Mouse (Mus musculus) gastrocnemius, adult 18-20 months (tissue): ENCODE results near the gene Mast4. TPM values are rescaled to one million over a fixed set of nuclear protein-coding genes. Genes with fewer than 3 reads are reported as not detected.
A peak's percentile ranks its signal among the peaks of the same experiment; 100 is the strongest.

Experiments used
- DNase-seq: peaks from one replicate; pipeline ENCODE4 v3.0.0; 2021; ENCODE audit warnings: low spot score
- total RNA-seq, 2 experiments: library from RNA; stranded (reverse); gene quantifications; 2 replicates each; pipeline ENCODE4 v1.2.3; 2021

Mast4 gene
- total RNA-seq, 2 experiments from 2014 or later: 55.0 to 55.1 TPM

- no peak for DNase-seq
Observed at GRCm38 (mm10) chr13:102932434-102932833, 401.9 kb downstream of the Mast4 start.

DNA sequence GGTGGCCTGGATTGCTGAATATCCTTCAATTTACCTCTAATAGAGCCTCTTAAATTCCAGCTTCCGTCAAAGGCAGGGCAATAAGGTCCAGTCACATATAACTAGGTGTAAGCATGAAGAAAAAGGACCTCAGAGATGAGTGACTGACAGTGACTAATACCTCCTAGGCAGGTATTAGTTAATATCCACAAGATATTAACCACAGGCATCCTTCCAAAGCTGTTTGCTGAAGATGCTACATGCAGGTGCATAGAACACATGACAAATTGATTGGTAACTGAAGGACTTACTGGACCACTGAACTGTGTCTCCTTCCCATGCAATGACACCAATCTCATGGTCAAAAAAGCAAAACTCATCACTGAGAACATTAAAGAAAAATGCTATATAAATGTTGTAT is 402.3 kb downstream of the Mast4 start:
- DNase-seq: no peak

DNA sequence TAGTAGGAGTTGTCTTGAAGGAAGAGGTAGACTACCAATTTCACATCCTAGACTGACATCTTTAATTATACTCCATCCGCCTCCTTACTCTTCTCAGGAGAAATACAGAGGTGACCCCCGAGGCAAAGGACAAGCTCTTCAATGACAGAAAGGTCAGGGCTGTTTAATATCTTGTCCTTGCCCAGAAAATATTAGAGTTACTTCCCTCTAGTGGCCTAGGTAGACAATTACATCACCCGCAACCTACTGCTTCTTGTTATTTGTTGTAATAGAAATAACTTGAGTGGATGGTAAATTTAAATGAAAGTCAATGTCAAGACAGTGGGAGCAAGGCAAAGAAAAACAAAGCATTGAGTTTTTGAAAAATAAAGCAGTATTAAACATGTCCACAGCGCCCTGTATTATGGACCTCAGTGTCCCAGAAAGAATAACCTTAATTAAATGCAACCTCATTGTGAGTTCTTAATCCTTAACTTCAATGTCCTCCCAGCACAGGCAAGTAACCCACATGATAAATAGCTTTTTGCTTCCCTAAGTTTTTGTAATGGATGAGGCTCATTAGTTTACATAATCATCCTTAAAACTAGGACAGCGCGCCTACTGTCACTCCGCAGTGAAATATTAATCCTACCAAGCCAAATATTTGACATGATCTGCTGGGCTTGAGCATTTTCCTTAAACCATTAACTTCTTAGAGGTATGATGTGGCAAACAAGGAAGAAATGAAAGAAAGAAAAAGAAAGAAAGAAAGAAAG is 408.3 kb downstream of the Mast4 start:
- no peak for DNase-seq

DNA sequence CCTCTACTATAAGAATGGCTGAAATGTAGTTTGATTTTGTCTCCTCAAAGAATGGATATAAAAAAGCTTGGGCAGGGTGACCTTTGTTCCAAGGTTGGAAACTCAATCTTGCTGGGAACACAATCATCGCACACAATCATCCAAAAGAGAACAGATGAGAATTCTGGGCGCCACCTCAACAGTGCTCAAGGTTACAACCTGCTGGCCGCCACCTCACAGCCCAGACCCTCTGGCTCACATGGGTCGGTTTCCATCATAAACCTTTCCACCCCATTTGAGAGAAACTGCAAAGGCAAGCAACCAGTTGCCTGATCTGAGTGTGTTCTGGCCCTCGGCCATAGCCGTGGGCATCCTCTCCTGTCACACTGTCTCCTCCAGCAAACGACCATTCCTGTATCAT is 414.6 kb downstream of the Mast4 start:
- no peak for DNase-seq

- DNase-seq: no peak
Observed at GRCm38 (mm10) chr13:102918616-102919015, 415.7 kb downstream of the Mast4 start.

DNA sequence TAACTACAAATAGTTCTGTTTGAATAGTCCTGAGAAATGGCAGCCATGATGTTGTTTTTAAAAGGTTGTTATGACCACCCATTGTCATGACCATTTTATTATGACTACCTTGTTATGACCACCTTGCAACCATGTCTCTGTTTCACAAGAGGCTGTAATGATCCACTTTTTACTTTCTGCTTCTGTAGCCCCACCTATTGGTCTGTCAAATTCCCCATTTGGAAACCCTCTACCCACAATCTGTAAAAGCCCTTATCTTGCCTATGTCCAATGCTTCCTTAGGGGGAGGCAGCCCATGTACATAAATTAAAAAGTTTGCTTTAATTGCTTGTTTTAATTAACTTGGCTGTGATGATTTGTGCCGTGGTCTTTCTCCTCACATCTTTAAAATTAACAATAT is 419.0 kb downstream of the Mast4 start:
- no peak for DNase-seq

- DNase-seq: no peak
Observed at GRCm38 (mm10) chr13:102914800-102915199, 419.5 kb downstream of the Mast4 start.

GRCm38 (mm10) chr13:102913919-102914318 is 420.4 kb downstream of the Mast4 start:
- DNase-seq: no peak

GRCm38 (mm10) chr13:102912867-102913266 is 421.4 kb downstream of the Mast4 start:
- no peak for DNase-seq

DNA sequence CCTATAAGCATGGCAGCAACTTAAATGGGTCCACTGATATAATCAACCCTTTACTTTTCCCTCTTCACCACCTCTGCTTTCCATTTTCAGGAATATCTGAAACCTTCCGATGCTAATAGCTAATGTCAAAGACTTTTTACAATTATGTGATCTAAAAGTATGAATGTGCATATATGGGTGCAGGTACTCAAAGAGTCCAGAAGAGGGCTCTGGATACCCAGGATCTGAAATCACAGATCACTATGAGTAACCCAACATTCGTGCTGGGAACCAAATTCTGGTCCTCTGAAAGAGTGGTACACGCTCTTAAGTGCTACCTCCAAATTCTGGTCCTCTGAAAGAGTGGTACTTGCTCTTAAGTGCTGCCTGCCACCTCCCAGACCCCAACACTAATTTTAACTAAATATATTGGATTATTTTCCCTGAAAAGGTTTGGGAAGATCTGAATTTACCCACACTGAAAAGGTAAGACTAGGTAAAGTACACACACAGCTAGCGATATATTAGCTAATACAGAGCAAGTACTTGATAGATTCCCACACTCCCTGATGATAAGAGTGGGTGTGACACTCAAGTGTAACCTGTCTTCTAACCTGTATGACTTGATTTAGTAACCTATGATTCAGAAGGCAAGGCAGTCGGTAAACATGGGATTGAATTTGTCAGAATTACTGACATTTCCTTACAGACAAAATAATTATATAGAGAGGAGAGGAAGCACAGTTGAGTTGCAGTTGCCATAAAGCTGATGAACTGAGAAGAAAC is 424.5 kb downstream of the Mast4 start:
- DNase-seq: no peak

- DNase-seq: no peak
Observed at GRCm38 (mm10) chr13:102906661-102907009, 427.7 kb downstream of the Mast4 start.

DNA sequence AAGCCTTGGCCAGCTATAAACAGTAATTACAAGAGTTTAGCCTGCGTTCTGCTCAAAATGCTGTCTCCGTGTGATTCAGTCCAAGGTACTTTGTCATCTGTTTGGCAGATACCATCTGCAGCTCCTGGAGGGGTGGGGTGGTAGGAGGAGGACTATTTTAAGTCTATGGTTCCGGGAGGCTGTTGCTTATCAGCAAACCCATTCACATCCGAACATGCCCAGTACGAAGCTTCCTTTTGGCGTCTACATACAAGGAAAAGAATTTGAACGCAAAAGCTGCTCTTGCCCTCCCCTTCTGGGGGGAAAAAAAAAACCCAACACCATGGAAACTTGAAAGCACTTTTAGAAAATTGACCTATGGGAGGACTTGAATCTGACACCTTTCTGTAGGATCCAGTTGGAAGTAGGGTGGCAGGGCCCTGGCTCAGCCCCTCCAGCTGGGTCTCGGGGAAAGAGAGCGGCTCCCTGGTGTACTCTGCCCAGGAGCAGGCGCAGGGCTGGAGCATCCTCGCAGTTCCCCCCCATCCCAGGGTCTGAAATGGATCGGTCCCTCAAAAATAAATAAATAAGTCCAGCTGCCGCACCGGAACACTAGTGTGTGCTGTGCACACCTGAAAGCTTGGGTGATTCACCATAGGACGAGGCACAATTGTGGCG is 428.2 kb downstream of the Mast4 start:
- DNase-seq: peak; percentile 81

DNA sequence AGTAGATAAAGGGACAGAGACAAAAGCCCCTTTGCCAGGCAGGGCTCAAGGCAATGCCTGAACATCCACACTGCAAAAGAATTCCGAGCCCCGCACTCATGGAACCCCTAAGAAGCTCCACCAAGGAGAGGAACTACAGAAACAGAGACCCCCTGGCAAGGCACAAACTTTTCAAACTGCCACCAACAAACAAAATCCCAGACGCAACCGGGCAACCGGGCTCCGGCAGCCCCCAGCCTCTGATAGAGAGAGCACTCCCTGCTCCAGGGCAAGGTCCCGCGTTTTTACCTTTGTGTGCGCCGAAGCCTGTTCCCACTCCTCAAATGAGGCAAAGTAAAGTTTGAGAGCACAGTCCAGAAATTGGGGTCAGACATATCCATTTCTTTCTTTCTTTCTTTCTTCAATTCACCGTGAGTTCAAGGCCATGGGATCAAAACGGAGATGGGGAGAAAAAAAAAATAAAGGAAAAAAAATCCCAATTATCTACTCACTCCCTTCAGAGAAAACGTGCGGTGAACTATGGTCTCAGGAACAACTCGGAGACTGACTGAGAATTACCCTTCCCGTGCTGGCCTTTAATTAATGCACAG is 428.8 kb downstream of the Mast4 start:
- DNase-seq: no peak

DNA sequence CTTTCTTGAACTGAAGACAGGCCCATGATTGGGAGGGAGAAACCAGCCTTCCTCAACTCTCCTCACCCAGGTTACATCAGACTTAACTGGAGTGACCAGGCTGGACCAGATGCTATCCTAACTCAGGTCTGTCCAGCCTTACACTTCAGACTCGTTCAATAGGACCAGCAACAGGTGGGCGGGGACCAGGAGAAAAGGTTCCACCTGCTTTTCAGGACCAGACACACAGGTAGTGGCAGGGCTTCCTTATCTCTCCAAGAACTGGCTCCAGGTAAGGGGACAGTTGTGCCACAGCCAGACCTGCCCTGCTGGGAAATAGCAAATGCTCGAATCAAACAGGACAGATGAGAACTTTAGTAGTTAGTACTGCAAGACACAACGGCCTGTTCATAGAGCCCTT is 430.6 kb downstream of the Mast4 start:
- no peak for DNase-seq

DNA sequence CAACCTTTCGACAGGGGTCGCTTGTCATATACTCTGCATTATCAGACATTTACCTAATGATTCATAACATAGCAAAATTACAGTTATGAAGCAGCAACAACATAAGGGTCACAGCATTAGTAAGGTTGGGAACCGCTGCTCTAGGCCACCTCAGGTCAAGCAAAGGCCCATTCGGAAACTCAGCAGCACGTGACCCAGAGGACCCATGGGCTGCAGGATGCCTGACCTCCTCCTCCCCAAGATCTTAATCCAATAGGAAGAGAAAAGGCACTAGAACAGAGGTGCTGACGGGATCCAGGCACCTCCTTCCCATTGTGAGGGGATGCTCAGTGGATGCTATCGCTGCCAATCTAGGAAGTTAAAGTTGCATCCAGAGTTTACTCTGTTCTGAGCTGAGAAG is 432.2 kb downstream of the Mast4 start:
- DNase-seq: no peak

GRCm38 (mm10) chr13:102900531-102900930 is 433.8 kb downstream of the Mast4 start:
- no peak for DNase-seq

- no peak for DNase-seq
Observed at GRCm38 (mm10) chr13:102900083-102900420, 434.2 kb downstream of the Mast4 start.

DNA sequence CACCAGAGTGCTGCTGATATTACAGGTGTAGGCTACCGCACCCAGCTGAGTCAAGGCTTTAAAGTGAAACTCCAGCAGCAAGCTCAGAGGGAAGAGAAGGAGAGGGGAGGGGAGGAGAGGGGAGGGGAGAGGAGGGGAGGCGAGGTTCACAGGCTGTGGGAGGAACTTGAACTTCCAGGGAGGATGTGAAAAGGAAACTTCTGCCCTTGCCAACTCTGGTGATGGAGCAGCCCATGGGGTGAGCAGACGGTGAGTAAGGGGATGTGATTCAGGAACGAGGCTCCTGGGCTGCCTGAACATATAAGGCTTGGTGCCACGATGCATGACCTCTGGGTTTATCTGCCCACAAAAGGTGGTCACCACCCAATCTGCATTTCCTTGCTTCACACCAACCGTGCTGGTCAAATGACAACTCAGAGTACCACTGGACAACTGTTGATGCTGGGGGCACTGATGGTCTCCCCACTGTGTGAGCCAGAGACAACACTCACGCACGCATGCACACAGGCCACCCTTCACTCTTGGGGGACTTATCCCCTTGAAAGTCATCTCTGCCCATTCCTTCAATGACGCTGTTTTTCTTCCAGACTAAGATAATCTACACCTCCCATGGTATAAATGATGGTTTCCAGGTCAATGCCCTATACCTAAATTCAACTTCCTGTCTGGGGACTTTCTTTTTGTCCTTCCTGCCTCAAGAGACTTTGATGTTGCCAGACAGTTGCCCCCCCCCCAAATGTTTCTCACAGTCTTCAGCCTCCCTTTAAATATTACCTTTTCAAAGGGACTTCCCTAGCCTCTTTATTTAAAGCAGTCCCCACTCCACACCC is 434.8 kb downstream of the Mast4 start:
- no peak for DNase-seq

- peak; percentile 58 for DNase-seq
Observed at GRCm38 (mm10) chr13:102898374-102899131, 435.7 kb downstream of the Mast4 start.

- no peak for DNase-seq
Observed at GRCm38 (mm10) chr13:102896322-102896721, 438.0 kb downstream of the Mast4 start.

GRCm38 (mm10) chr13:102895894-102896293 is 438.4 kb downstream of the Mast4 start:
- no peak for DNase-seq
